Mouse (Mus musculus) cortical plate, adult 2 months (tissue): ENCODE data around the gene Ipp.

Experiments
- CTCF ChIP-seq: fragments of 200-500 bp; IDR thresholded peaks from 2 replicates; pipeline ENCODE4 v1.5.1; 2011; ENCODE audit warnings: mild to moderate bottlenecking, control low read depth, low read length; ENCODE audit not compliant: insufficient read depth; ENCODE audit errors: extremely low read depth
- POLR2A ChIP-seq: fragments of 200-500 bp; IDR thresholded peaks from 2 replicates; pipeline ENCODE4 v1.6.1; 2011; ENCODE audit warnings: mild to moderate bottlenecking, low read length, control low read depth; ENCODE audit not compliant: insufficient read depth; ENCODE audit errors: extremely low read depth

DNA sequence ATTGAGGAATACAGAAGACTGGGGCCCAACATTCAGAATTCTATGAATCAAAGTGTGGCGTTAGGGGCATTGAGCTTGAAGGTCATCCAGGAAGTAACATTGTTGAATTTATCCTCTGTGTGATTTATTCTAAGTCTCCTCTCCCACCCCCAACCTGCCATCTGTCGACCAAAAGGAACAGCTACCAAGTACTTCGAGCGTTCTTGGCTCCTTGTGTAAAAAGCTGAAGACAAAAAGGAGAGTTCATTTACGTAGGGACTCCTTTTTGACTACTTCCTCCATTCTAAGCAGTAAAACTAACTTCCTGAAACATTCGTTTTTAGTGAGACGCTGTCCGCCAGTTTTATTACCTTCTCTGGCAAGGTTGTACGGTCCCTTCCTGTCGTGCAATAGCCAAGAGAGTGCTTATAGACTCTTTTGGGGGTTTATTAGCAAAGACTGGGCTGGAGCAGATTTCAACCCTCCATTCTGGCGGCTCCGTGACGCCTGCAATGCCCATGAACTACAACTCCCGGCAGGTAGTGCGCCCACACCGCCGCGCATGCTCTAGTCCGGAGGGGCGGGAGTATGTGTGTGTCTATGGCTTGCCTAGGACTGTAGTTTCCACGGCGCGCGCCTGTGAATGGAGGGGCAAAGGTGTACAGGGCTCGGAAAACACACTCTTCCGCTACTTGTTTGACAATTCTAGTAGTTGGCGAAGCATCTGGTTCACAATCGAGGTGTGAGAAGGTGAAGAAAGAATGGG is 49.4 kb downstream of the Ipp start:
- TF ChIP-seq CTCF (no peak), POLR2A (peak; percentile 96)
